Mouse (Mus musculus): ENCODE measurements around the gene B4galnt4. TPM values are rescaled to one million over a fixed set of nuclear protein-coding genes. Genes with fewer than 3 reads are reported as not detected.

Gene B4galnt4
- polyA plus RNA-seq, 1 experiment from 2014 or later, result 65.7 TPM

GRCm38 (mm10) chr7:141052016-141052415 is 8.9 kb upstream of the B4galnt4 start:
- no peak overlapping the region for H3K4me3 ChIP-seq (ENCODE audit: low read depth, low read length)
- H3K27me3 ChIP-seq (ENCODE audit: control insufficient read depth, insufficient read depth, low read depth, low read length), result no peaks in the 10 kb centered on the region
- no peak overlapping the region for H3K27ac ChIP-seq (ENCODE audit: low read length)
- H3K4me1 ChIP-seq (ENCODE audit: control insufficient read depth, insufficient read depth, low read length), result peaks cover 5% of the 10 kb centered on the region
- WGBS, result 91% methylated on average over 4 of the region's 4 CpGs
- no peak for ATAC-seq
- H3K36me3 ChIP-seq (ENCODE audit: control insufficient read depth, insufficient read depth, low read length), result no peaks in the 10 kb centered on the region
- no peak overlapping the region for H3K4me2 ChIP-seq (ENCODE audit: low read length)
- H3K9me3 ChIP-seq (replicated peaks; ENCODE audit: control insufficient read depth, low read length, poor library complexity, severe bottlenecking), result no peaks in the 10 kb centered on the region
- no peak overlapping the region for H3K9ac ChIP-seq (ENCODE audit: low read depth, low read length)

GRCm38 (mm10) chr7:141052421-141052820 is 8.5 kb upstream of the B4galnt4 start:
- ATAC-seq, result no peak
- Histone ChIP-seq H3K4me3 (ENCODE audit: low read depth, low read length) (no peak overlapping the region), H3K4me1 (ENCODE audit: control insufficient read depth, insufficient read depth, low read length) (peaks cover 5% of the 10 kb centered on the region), H3K9ac (ENCODE audit: low read depth, low read length) (no peak overlapping the region), H3K27ac (ENCODE audit: low read length) (no peak overlapping the region), H3K27me3 (ENCODE audit: control insufficient read depth, insufficient read depth, low read depth, low read length) (no peaks in the 10 kb centered on the region), H3K36me3 (ENCODE audit: control insufficient read depth, insufficient read depth, low read length) (no peaks in the 10 kb centered on the region), H3K4me2 (ENCODE audit: low read length) (no peak overlapping the region), H3K9me3 (replicated peaks; ENCODE audit: control insufficient read depth, low read length, poor library complexity, severe bottlenecking) (no peaks in the 10 kb centered on the region)
- 89% methylated on average over 2 of the region's 2 CpGs for WGBS

- no peaks in the 10 kb centered on the region for H3K36me3 ChIP-seq (ENCODE audit: control insufficient read depth, insufficient read depth, low read length)
- H3K4me3 ChIP-seq (ENCODE audit: low read depth, low read length), result no peak overlapping the region
- no peaks in the 10 kb centered on the region for H3K9me3 ChIP-seq (replicated peaks; ENCODE audit: control insufficient read depth, low read length, poor library complexity, severe bottlenecking)
- WGBS, result 87% methylated on average over 4 of the region's 4 CpGs
- H3K9ac ChIP-seq (ENCODE audit: low read depth, low read length), result no peak overlapping the region
- H3K4me1 ChIP-seq (ENCODE audit: control insufficient read depth, insufficient read depth, low read length), result peaks cover 7% of the 10 kb centered on the region
- H3K4me2 ChIP-seq (ENCODE audit: low read length), result no peak overlapping the region
- H3K27ac ChIP-seq (ENCODE audit: low read length), result no peak overlapping the region
- ATAC-seq, result no peak
- H3K27me3 ChIP-seq (ENCODE audit: control insufficient read depth, insufficient read depth, low read depth, low read length), result no peaks in the 10 kb centered on the region
Measured at GRCm38 (mm10) chr7:141055785-141056184, 5.1 kb upstream of the B4galnt4 start.

GRCm38 (mm10) chr7:141056976-141057375 is 3.9 kb upstream of the B4galnt4 start:
- no peak overlapping the region for H3K27ac ChIP-seq (ENCODE audit: low read length)
- 93% methylated on average over 6 of the region's 6 CpGs for WGBS
- no peaks in the 10 kb centered on the region for H3K36me3 ChIP-seq (ENCODE audit: control insufficient read depth, insufficient read depth, low read length)
- ATAC-seq, result no peak
- no peak overlapping the region for H3K4me2 ChIP-seq (ENCODE audit: low read length)
- H3K4me3 ChIP-seq (ENCODE audit: low read depth, low read length), result no peak overlapping the region
- no peaks in the 10 kb centered on the region for H3K27me3 ChIP-seq (ENCODE audit: control insufficient read depth, insufficient read depth, low read depth, low read length)
- H3K9me3 ChIP-seq (replicated peaks; ENCODE audit: control insufficient read depth, low read length, poor library complexity, severe bottlenecking), result no peaks in the 10 kb centered on the region
- H3K9ac ChIP-seq (ENCODE audit: low read depth, low read length), result no peak overlapping the region
- peaks cover 9% of the 10 kb centered on the region for H3K4me1 ChIP-seq (ENCODE audit: control insufficient read depth, insufficient read depth, low read length)

GRCm38 (mm10) chr7:141057541-141057940 is 3.4 kb upstream of the B4galnt4 start:
- no peak for ATAC-seq
- no peak overlapping the region for H3K4me2 ChIP-seq (ENCODE audit: low read length)
- H3K4me3 ChIP-seq (ENCODE audit: low read depth, low read length), result no peak overlapping the region
- no peak overlapping the region for H3K27ac ChIP-seq (ENCODE audit: low read length)
- H3K36me3 ChIP-seq (ENCODE audit: control insufficient read depth, insufficient read depth, low read length), result no peaks in the 10 kb centered on the region
- 89% methylated on average over 1 of the region's 1 CpGs for WGBS
- peaks cover 15% of the 10 kb centered on the region for H3K4me1 ChIP-seq (ENCODE audit: control insufficient read depth, insufficient read depth, low read length)
- H3K9me3 ChIP-seq (replicated peaks; ENCODE audit: control insufficient read depth, low read length, poor library complexity, severe bottlenecking), result no peaks in the 10 kb centered on the region
- no peak overlapping the region for H3K9ac ChIP-seq (ENCODE audit: low read depth, low read length)
- no peaks in the 10 kb centered on the region for H3K27me3 ChIP-seq (ENCODE audit: control insufficient read depth, insufficient read depth, low read depth, low read length)

GRCm38 (mm10) chr7:141058601-141059341 is 2.1 kb upstream of the B4galnt4 start:
- Histone ChIP-seq H3K4me2 (ENCODE audit: low read length) (no peak overlapping the region), H3K4me1 (ENCODE audit: control insufficient read depth, insufficient read depth, low read length) (peaks cover 21% of the 10 kb centered on the region), H3K9ac (ENCODE audit: low read depth, low read length) (no peak overlapping the region), H3K27me3 (ENCODE audit: control insufficient read depth, insufficient read depth, low read depth, low read length) (no peaks in the 10 kb centered on the region), H3K36me3 (ENCODE audit: control insufficient read depth, insufficient read depth, low read length) (peaks cover under 1% of the 10 kb centered on the region), H3K4me3 (ENCODE audit: low read depth, low read length) (no peak overlapping the region), H3K9me3 (replicated peaks; ENCODE audit: control insufficient read depth, low read length, poor library complexity, severe bottlenecking) (no peaks in the 10 kb centered on the region), H3K27ac (ENCODE audit: low read length) (no peak overlapping the region)
- ATAC-seq, result no peak
- 94% methylated on average over 14 of the region's 14 CpGs for WGBS

GRCm38 (mm10) chr7:141059929-141060328 is 975 bp upstream of the B4galnt4 start:
- ATAC-seq, result no peak
- Histone ChIP-seq H3K36me3 (ENCODE audit: control insufficient read depth, insufficient read depth, low read length) (peaks cover 12% of the 10 kb centered on the region), H3K4me3 (ENCODE audit: low read depth, low read length) (peak overlapping the region; percentile 82), H3K27me3 (ENCODE audit: control insufficient read depth, insufficient read depth, low read depth, low read length) (no peaks in the 10 kb centered on the region), H3K9me3 (replicated peaks; ENCODE audit: control insufficient read depth, low read length, poor library complexity, severe bottlenecking) (no peaks in the 10 kb centered on the region), H3K9ac (ENCODE audit: low read depth, low read length) (peak overlapping the region; percentile 100), H3K4me2 (ENCODE audit: low read length) (peak overlapping the region; percentile 61), H3K4me1 (ENCODE audit: control insufficient read depth, insufficient read depth, low read length) (peaks cover 21% of the 10 kb centered on the region), H3K27ac (ENCODE audit: low read length) (peak overlapping the region; percentile 94)
- 57% methylated on average over 2 of the region's 2 CpGs for WGBS

- Histone ChIP-seq H3K27me3 (ENCODE audit: control insufficient read depth, insufficient read depth, low read depth, low read length) (no peaks in the 10 kb centered on the region), H3K4me2 (ENCODE audit: low read length) (peak overlapping the region; percentile 61), H3K9me3 (replicated peaks; ENCODE audit: control insufficient read depth, low read length, poor library complexity, severe bottlenecking) (no peaks in the 10 kb centered on the region), H3K27ac (ENCODE audit: low read length) (peak overlapping the region; percentile 94), H3K4me1 (ENCODE audit: control insufficient read depth, insufficient read depth, low read length) (peaks cover 21% of the 10 kb centered on the region), H3K4me3 (ENCODE audit: low read depth, low read length) (peak overlapping the region; percentile 82), H3K9ac (ENCODE audit: low read depth, low read length) (peak overlapping the region; percentile 100), H3K36me3 (ENCODE audit: control insufficient read depth, insufficient read depth, low read length) (peaks cover 24% of the 10 kb centered on the region)
- ATAC-seq, result peak; percentile 62
- under 1% methylated on average over 37 of the region's 37 CpGs for WGBS
Measured at GRCm38 (mm10) chr7:141061269-141061692, 377 bp downstream of the B4galnt4 start.

- peaks cover 32% of the 10 kb centered on the region for H3K36me3 ChIP-seq (ENCODE audit: control insufficient read depth, insufficient read depth, low read length)
- WGBS, result 87% methylated on average over 7 of the region's 7 CpGs
- no peak overlapping the region; the same call in 1 of the 2 replicates for H3K4me3 ChIP-seq (ENCODE audit: low read depth, low read length)
- H3K4me1 ChIP-seq (ENCODE audit: control insufficient read depth, insufficient read depth, low read length), result peaks cover 21% of the 10 kb centered on the region
- no peak for ATAC-seq
- H3K4me2 ChIP-seq (ENCODE audit: low read length), result peak overlapping the region; percentile 61
- H3K9ac ChIP-seq (ENCODE audit: low read depth, low read length), result peak overlapping the region; percentile 100
- no peaks in the 10 kb centered on the region for H3K27me3 ChIP-seq (ENCODE audit: control insufficient read depth, insufficient read depth, low read depth, low read length)
- no peak overlapping the region for H3K27ac ChIP-seq (ENCODE audit: low read length)
- no peaks in the 10 kb centered on the region for H3K9me3 ChIP-seq (replicated peaks; ENCODE audit: control insufficient read depth, low read length, poor library complexity, severe bottlenecking)
Measured at GRCm38 (mm10) chr7:141062525-141062924, 1.6 kb downstream of the B4galnt4 start.

Measured in midbrain, embryonic 16.5 days (tissue).